Mouse (Mus musculus) erythroblast, embryonic 14.5 days (primary cell): ENCODE data around the gene Coq9. TPM values are rescaled to one million over a fixed set of nuclear protein-coding genes. Genes with fewer than 3 reads are reported as not detected.

Experiments
- H3K27me3 ChIP-seq: 2 replicates; pipeline ENCODE4 v1.6.1; 2012; ENCODE audit warnings: inconsistent platforms; ENCODE audit not compliant: control insufficient read depth
- H3K36me3 ChIP-seq: 2 replicates; pipeline ENCODE4 v1.6.1; 2012; ENCODE audit warnings: mild to moderate bottlenecking, inconsistent platforms; ENCODE audit not compliant: control insufficient read depth
- H3K4me1 ChIP-seq: 2 replicates; pipeline ENCODE4 v1.6.1; 2012; ENCODE audit warnings: inconsistent platforms; ENCODE audit not compliant: control insufficient read depth
- H3K4me3 ChIP-seq: replicated peaks from 2 replicates; pipeline ENCODE3; 2012; ENCODE audit warnings: moderate library complexity, mild to moderate bottlenecking, inconsistent platforms
- H3K9me3 ChIP-seq: 2 replicates; pipeline ENCODE4 v1.6.1; 2012; ENCODE audit warnings: low read length, inconsistent platforms, mixed read lengths; ENCODE audit not compliant: control insufficient read depth
- GATA1 ChIP-seq: IDR thresholded peaks from 2 replicates; pipeline ENCODE4 v1.6.1; 2012; ENCODE audit warnings: low read length, inconsistent platforms, mixed read lengths
- TAL1 ChIP-seq: IDR thresholded peaks from 3 replicates; pipeline ENCODE4 v1.6.1; 2012; ENCODE audit warnings: low read length, inconsistent platforms, mixed read lengths
- polyA plus RNA-seq: library from polyadenylated mRNA; stranded (reverse); fragments of >175 nt; gene quantifications from 2 replicates; pipeline ENCODE4 v1.2.3, GENCODE M21; 2012

Coq9 gene
- polyA plus RNA-seq, 1 experiment, result 9.5 TPM

- H3K27me3 ChIP-seq, result peaks cover 68% of the 10 kb centered on the region
- no peaks in the 10 kb centered on the region for H3K36me3 ChIP-seq
- H3K4me3 ChIP-seq, result no peak overlapping the region
- peaks cover 65% of the 10 kb centered on the region for H3K4me1 ChIP-seq
- no peak for TF ChIP-seq TAL1
- TF ChIP-seq GATA1, result no peak
- H3K9me3 ChIP-seq, result no peaks in the 10 kb centered on the region
These were observed 33.4 kb upstream of the Coq9 start for GRCm38 (mm10) chr8:94804546-94805340.

DNA sequence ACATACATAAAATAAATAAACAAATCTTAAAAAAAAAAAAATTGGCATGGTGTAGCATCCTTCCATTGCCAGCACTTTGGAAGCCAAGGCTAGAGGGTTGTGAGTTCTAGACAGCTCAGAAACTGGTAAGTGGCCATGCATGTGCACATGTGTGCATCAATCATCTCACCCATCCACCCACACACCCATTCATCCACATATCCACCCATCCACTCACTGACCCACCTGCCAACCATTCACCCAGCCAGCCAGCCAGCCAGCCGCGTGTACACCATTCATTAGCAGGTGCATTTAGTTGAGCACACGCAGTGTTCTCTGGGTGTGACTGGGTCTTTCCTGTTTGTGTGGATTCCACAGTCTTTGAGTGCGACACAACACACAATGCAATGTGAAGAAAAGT lies 32.3 kb upstream of the Coq9 start:
- H3K4me1 ChIP-seq, result peaks cover 56% of the 10 kb centered on the region
- H3K27me3 ChIP-seq, result peaks cover 75% of the 10 kb centered on the region
- H3K9me3 ChIP-seq, result no peaks in the 10 kb centered on the region
- TF ChIP-seq GATA1 (no peak), TAL1 (no peak)
- H3K36me3 ChIP-seq, result no peaks in the 10 kb centered on the region
- no peak overlapping the region for H3K4me3 ChIP-seq

DNA sequence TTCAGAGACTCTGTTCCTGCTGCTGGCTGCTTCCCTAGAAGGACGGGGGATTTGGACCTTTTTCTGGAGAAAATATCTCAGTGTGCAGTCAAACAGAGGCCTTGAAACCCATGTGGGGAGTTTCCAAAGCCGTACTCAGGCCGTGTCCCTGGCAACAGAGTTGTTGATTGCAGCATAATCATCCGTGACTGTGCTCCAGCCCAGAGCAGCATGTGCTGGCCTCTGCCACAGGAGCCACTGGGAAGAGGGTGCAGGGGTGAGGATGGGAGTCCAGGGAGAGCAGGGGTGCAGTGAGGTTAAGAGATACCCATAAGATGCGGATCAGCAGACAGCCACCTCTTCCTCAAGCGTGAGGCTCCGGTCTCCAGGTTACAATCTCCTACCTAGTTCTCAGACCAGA lies 30.6 kb upstream of the Coq9 start:
- Histone ChIP-seq H3K4me1 (peaks cover 46% of the 10 kb centered on the region), H3K27me3 (peaks cover 60% of the 10 kb centered on the region), H3K36me3 (no peaks in the 10 kb centered on the region), H3K9me3 (no peaks in the 10 kb centered on the region), H3K4me3 (no peak overlapping the region)
- TF ChIP-seq GATA1 (no peak), TAL1 (no peak)

DNA sequence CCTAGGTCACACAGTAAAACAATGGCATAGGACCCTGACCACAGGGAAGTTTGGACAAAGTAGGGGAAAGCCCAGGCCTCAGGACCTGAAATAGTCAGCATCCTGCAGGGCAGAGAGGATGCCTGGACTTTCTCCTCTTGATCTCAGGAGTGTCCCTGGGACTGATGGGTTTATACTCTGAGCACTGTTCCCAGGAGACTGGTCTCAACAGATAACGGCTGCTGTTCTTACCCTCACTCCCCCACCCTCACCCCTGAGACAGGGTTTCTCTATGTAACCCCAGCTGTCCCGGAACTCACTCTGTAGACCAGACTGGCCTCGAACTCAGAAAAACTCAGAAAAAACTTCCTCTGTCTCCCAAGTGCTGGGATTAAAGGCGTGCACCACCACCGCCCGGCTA lies 29.7 kb upstream of the Coq9 start:
- TF ChIP-seq TAL1 (no peak), GATA1 (no peak)
- Histone ChIP-seq H3K27me3 (peaks cover 51% of the 10 kb centered on the region), H3K36me3 (no peaks in the 10 kb centered on the region), H3K4me1 (peaks cover 51% of the 10 kb centered on the region), H3K9me3 (no peaks in the 10 kb centered on the region), H3K4me3 (no peak overlapping the region)

- Histone ChIP-seq H3K4me3 (no peak within 1 kb of the TSS), H3K4me1 (peaks cover 41% of the 10 kb centered on the region), H3K27me3 (peaks cover 33% of the 10 kb centered on the region), H3K36me3 (no peaks in the 10 kb centered on the region), H3K9me3 (no peaks in the 10 kb centered on the region)
- TF ChIP-seq TAL1, result no peak
These were observed 28.0 kb upstream of the Coq9 start, which contains the start of gene Ccl17 for GRCm38 (mm10) chr8:94810153-94810552. Gene Ccl17 (plus strand): TSS chr8:94810453.

GRCm38 (mm10) chr8:94810855-94811254 lies 27.3 kb upstream of the Coq9 start:
- Histone ChIP-seq H3K27me3 (peaks cover 31% of the 10 kb centered on the region), H3K4me1 (peaks cover 41% of the 10 kb centered on the region), H3K4me3 (no peak overlapping the region), H3K9me3 (no peaks in the 10 kb centered on the region), H3K36me3 (no peaks in the 10 kb centered on the region)
- TF ChIP-seq TAL1, result no peak
- TF ChIP-seq GATA1, result no peak

GRCm38 (mm10) chr8:94811654-94812053 lies 26.5 kb upstream of the Coq9 start:
- TF ChIP-seq GATA1 (no peak), TAL1 (no peak)
- Histone ChIP-seq H3K9me3 (no peaks in the 10 kb centered on the region), H3K4me3 (no peak overlapping the region), H3K4me1 (peaks cover 37% of the 10 kb centered on the region), H3K36me3 (no peaks in the 10 kb centered on the region), H3K27me3 (peaks cover 23% of the 10 kb centered on the region)

GRCm38 (mm10) chr8:94812645-94813098 lies 25.4 kb upstream of the Coq9 start:
- Histone ChIP-seq H3K27me3 (peaks cover 15% of the 10 kb centered on the region), H3K4me3 (no peak overlapping the region), H3K36me3 (peaks cover 2% of the 10 kb centered on the region; the same call in 1 of the 2 replicates), H3K9me3 (no peaks in the 10 kb centered on the region), H3K4me1 (peaks cover 34% of the 10 kb centered on the region)
- TF ChIP-seq TAL1, result no peak
- TF ChIP-seq GATA1, result no peak

GRCm38 (mm10) chr8:94814556-94814955 lies 23.6 kb upstream of the Coq9 start:
- Histone ChIP-seq H3K36me3 (peaks cover 20% of the 10 kb centered on the region), H3K27me3 (peaks cover 7% of the 10 kb centered on the region), H3K4me3 (no peak overlapping the region), H3K9me3 (no peaks in the 10 kb centered on the region), H3K4me1 (peaks cover 18% of the 10 kb centered on the region)
- TF ChIP-seq TAL1 (no peak), GATA1 (no peak)
